Mouse (Mus musculus): Measurements from ENCODE around the gene Msmb.

GRCm38 (mm10) chr14:32166062-32166441 lies 24.2 kb downstream of the Msmb start:
- TF ChIP-seq CTCF (IDR thresholded peaks at IDR 0.05; ENCODE audit: borderline replicate concordance, control insufficient read depth, extremely low read depth, insufficient read depth, low read length, poor library complexity), result no peak
- no peak for TF ChIP-seq POLR2A (IDR thresholded peaks at IDR 0.05; ENCODE audit: control insufficient read depth, extremely low read depth, insufficient read depth, low read length, poor library complexity)

Measured in thymus, adult 2 months (tissue).